Mouse (Mus musculus) kidney, adult 2 months (tissue): ENCODE data around the gene 1700018B08Rik.

ENCODE experiments used
- CTCF ChIP-seq: fragments of 200-500 bp; conservative IDR thresholded peaks from 2 replicates; pipeline ENCODE4 v1.5.1; 2011; ENCODE audit warnings: low read depth, mild to moderate bottlenecking, control low read depth, low read length, moderate library complexity, mixed read lengths; ENCODE audit not compliant: insufficient read depth, insufficient read length
- POLR2A ChIP-seq: fragments of 200-500 bp; IDR thresholded peaks from one replicate; pipeline ENCODE4 v1.6.1; 2011; ENCODE audit warnings: low read depth, low read length, control low read depth

- TF ChIP-seq POLR2A (no peak), CTCF (no peak)
Measured at GRCm38 (mm10) chr8:121572121-121572520, 28.0 kb upstream of the 1700018B08Rik start.
